Mouse (Mus musculus): ENCODE data around the gene Fam166b.
A peak's percentile ranks its signal among the peaks of the same experiment; 100 is the strongest.

Fam166b gene

DNA sequence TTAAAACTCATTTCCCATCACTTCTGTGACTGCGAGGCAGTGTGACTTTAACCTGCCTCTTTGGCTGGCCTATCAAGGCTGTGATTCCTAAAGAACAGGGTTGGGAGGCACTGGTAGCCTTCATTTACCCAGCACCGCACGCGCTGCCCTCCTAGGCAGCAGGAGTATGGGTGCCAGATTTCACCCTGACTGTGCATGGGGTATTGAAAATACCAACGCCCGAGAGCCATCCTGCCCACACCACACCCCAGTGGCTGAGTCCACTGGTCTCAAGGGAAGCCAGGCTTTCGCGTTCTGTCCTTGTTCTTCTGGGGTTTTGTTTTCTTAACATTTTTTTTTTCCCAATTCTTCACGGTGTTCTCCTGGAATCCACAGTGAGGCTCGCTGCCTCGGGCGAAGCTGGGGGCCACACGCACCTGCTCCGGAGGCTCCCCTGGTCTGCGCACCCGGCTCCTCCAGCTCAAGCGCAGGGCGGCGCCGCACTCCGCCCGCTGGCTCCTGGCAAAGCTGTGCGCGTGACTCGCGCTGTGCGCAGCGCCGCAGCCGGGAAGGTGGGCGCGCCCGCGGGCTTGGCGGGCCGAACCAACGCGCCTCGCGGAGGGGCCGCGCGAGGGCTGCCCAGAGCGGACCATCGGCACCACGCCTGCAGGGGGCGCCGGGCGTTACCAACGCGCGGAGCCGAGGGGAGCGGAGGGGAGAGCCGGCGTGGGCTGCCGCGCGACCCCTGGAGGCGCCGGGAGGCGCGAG, 47.4 kb downstream of the Fam166b start, which contains the start of gene Rusc2:
Gene Rusc2, plus strand, starts transcription at position 572 of the 747 bp plus-strand sequence.
- peak; percentile 89 to 94 for DNase-seq (ENCODE audit: low spot score in 2 of 2)

DNA sequence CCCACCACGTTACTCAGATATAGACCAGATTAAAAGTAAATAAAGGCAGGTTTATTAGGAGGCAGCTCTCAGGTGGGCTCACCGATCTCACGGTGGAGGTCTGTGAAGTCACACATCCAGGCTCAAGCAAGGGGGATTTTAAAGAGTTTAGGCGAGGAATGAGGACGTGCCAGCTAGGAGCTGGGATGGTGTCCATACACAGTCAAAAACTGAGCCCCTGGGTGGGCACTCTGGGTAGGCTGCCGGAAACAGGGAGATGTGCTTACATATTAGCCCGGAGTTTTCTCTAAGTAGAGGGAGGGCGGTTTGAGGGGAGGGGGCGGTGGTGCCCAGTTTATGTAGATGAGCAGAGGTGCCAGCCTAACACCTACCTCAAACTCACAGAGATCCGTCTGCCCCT, 48.0 kb downstream of the Fam166b start:
- no peak for DNase-seq (ENCODE audit: low spot score in 2 of 2)

DNA sequence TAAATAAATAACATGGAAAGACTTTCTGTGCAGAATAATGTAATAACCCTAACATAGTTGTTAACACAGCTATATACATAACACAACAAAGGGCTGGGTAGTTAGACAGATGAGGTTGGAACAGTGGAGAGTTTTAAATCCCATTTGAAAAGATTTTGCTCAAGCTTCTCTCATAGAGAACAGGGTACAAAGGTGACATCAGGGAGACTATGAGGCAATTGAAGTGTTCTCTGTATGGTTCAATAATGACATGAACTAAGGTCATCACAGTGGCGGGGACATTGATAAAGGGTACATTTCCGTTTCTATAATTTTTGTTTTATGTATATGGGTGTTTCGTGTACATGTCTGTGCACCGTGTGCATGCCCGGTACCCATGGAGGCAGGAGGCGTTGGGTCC, 49.3 kb downstream of the Fam166b start:
- DNase-seq (ENCODE audit: low spot score in 2 of 2), result no peak

Measured in cerebellum, postnatal 4 days (tissue).